Mouse (Mus musculus): Measurements from ENCODE around the gene Rtp2. TPM values are rescaled to one million over a fixed set of nuclear protein-coding genes. Genes with fewer than 3 reads are reported as not detected.
"Not testable (repeated sequence)": the region's sequence is repeated elsewhere in the genome, so short reads cannot be mapped to it uniquely, and the experiment has no call there.

Gene Rtp2
- polyA plus RNA-seq, 1 experiment from 2014 or later = 5.9 TPM

DNA sequence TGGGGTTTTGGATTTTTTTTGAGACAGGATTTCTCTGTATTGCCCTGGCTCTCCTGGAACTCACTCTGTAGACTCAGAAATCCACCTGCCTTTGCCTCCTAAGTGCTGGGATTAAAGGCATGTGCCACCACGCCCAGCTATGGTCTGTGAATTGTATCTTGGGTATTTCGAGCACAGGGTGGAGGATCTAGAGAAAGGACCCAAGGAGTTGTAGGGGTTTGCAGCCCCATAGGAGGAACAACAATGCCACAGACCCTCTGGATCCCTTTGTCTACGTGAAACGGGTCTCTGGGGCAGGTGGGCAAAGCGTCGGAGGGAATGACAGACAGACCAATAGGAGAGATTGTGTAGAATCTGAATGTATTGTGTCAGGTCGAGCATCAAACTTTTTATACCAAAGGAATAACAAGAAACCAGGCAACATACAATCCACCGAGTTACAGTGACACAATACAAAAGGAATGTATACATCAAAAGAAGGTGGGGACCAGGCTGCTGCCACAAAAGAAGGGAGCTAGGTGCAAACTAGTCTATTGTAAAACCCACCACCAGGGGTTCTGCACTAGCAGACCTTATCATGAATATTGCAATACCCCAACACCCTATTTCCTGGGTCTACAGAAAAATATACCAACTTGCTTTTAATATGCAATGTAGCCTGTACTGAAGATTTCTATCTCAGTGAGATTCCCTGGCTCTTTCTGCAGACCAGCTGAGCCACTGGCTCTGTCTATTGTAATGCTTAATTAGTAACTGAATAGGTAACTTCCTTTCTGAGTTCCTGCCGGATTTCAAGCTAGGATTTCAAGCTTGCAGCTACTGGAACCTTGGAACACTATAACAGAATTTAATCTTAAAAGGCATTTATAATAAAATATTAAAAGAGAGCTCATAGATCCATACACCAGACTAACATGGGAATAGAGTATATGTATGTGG lies 23.8 kb downstream of the Rtp2 start:
- not testable (repeated sequence) for H3K9me3 ChIP-seq (replicated peaks); H3K27me3 ChIP-seq

DNA sequence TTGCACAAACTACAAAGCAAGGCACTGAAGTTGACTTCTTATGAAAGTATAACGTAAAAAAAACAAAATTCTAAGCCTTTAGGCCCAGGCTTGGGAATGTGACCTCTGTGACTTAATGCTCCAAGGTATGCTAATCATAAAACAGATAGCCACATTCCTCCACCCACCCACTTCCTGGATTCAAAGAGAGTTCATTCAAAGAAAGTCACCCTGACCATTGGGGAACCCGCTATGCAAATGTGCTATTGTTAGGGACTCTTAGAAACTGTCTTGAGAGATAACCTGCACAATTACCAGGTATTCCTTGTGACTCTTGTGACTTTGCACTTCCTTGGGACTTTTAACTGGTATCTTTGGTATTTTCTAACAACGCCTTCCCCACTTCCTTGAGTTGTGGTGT lies 25.6 kb downstream of the Rtp2 start:
- H3K4me1 ChIP-seq; H3K27me3 ChIP-seq; H3K9ac ChIP-seq; H3K27ac ChIP-seq (replicated peaks); H3K36me3 ChIP-seq; ATAC-seq (ENCODE audit: insufficient number of reproducible peaks, low FRiP score, low TSS enrichment, low read depth); H3K4me2 ChIP-seq (replicated peaks); H3K9me3 ChIP-seq (replicated peaks); H3K4me3 ChIP-seq (replicated peaks): not testable (repeated sequence)
- WGBS = 90% methylated on average over 3 of the region's 3 CpGs

More for the DNA sequence above, 23.8 kb downstream of the Rtp2 start:
- H3K27ac ChIP-seq (replicated peaks); ATAC-seq (ENCODE audit: insufficient number of reproducible peaks, low FRiP score, low TSS enrichment, low read depth); H3K4me3 ChIP-seq (replicated peaks); H3K36me3 ChIP-seq; H3K9ac ChIP-seq; H3K4me1 ChIP-seq; H3K4me2 ChIP-seq (replicated peaks): not testable (repeated sequence)
- 76% methylated on average over 9 of the region's 9 CpGs for WGBS

DNA sequence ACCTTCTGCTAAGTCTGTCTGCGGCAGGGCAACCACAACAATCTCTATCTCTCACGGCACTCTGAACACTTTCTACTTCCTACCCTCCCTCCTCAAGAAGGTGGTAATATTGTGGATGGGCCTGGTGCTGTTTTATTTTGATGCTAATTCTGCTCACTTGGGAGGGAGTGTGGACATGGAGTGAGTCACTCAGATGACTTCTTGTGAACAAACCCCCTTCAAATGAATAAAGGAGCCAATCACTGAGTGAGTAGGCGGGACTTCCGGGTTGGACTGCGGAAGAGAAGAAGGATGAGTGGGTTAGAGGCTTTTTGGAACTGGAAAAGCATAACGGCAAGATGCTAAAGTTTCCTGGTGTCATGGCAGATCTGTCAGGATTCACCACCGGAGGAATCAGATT lies 30.8 kb downstream of the Rtp2 start:
- no peak overlapping the region for H3K4me3 ChIP-seq (replicated peaks)
- no peaks in the 10 kb centered on the region for H3K9me3 ChIP-seq (replicated peaks)
- H3K4me2 ChIP-seq (replicated peaks) = no peak overlapping the region
- H3K4me1 ChIP-seq = peaks cover 15% of the 10 kb centered on the region
- peaks cover 12% of the 10 kb centered on the region for H3K27me3 ChIP-seq
- 81% methylated on average over 7 of the region's 7 CpGs for WGBS
- no peak overlapping the region for H3K9ac ChIP-seq
- no peaks in the 10 kb centered on the region for H3K36me3 ChIP-seq
- no peak overlapping the region for H3K27ac ChIP-seq (replicated peaks)
- no peak for ATAC-seq (ENCODE audit: insufficient number of reproducible peaks, low FRiP score, low TSS enrichment, low read depth)

DNA sequence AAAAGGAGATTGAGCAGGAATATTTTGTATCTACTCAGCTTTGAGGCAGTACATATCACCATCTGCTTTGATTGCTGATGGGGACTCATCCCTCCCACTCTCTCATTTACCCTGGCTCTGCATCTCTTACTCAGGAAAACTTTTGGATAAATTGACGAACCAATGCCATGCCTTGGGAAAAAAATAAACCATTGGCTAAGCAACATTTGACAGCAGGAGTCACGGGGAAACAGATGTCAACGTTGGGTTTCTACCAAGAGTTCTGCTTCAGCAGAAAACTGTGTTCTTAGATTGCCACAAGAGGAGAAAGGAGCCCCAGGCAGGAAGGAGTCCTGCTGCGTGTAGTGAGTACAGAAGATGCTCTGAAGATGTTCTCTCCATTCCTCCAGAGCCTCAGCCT lies 32.1 kb downstream of the Rtp2 start:
- 64% methylated on average over 4 of the region's 4 CpGs for WGBS
- H3K9ac ChIP-seq = no peak overlapping the region
- no peak overlapping the region for H3K27ac ChIP-seq (replicated peaks)
- no peak overlapping the region for H3K4me3 ChIP-seq (replicated peaks)
- H3K36me3 ChIP-seq = no peaks in the 10 kb centered on the region
- H3K4me2 ChIP-seq (replicated peaks) = no peak overlapping the region
- H3K27me3 ChIP-seq = peaks cover 12% of the 10 kb centered on the region
- H3K9me3 ChIP-seq (replicated peaks) = no peaks in the 10 kb centered on the region
- no peak for ATAC-seq (ENCODE audit: insufficient number of reproducible peaks, low FRiP score, low TSS enrichment, low read depth)
- H3K4me1 ChIP-seq = peaks cover 15% of the 10 kb centered on the region

DNA sequence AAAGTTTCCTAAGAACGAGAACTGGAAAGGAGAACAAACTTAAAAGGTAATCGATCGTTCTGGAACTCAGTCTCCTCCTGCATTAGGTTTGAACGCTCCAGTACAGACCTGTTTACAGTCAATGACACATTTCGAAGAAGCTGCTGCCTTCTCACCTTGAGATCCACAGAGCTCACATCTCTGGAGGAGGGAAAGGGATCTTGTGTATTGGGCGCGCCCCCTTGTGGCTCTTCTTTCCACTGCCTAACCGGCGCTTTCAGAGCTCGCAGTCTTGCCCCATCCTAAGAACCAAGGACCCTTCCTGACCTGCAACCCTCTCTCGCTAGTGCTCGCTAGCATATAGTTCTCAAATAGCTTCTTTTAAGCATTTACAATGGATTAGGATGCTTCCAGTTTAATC lies 33.4 kb downstream of the Rtp2 start:
- Histone ChIP-seq H3K27ac (replicated peaks) (no peak overlapping the region), H3K27me3 (peaks cover 12% of the 10 kb centered on the region), H3K9ac (no peak overlapping the region), H3K4me3 (replicated peaks) (peak overlapping the region; percentile 19), H3K36me3 (no peaks in the 10 kb centered on the region), H3K4me2 (replicated peaks) (peak overlapping the region; percentile 47), H3K4me1 (peaks cover 15% of the 10 kb centered on the region), H3K9me3 (replicated peaks) (no peaks in the 10 kb centered on the region)
- peak; percentile 77 for ATAC-seq (ENCODE audit: insufficient number of reproducible peaks, low FRiP score, low TSS enrichment, low read depth)
- WGBS = 5% methylated on average over 12 of the region's 12 CpGs

DNA sequence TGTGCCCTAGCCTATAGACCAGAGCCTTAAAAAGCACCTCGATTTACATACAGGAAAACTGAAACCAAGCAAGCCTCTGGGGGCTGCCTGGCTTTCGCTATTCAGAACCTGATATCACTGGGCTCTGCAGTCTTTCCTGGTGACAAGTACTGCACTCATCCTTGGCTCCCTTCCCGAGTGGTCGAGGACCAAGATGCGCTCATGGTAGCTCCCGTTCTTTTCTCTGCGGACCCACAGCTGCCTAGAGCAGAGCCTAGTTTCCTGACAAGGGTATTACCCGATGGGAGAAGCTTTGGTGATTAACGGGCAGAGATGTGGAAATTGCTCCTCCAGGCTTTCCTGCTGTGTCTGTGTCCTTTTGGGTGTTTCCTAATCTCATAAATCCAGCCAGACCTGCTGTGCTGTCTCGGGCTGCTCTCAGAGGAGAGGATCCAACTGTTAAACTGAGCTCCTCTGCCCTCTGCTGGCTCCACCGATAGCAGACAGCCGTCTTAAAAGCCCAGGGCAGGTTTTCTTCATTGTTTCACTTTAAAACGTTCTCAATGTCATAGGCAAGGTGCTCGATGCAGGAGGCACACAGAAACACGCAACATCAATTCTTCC lies 34.1 kb downstream of the Rtp2 start:
- no peak overlapping the region for H3K9ac ChIP-seq
- peak overlapping the region; percentile 19 for H3K4me3 ChIP-seq (replicated peaks)
- 11% methylated on average over 15 of the region's 15 CpGs for WGBS
- H3K36me3 ChIP-seq = no peaks in the 10 kb centered on the region
- ATAC-seq (ENCODE audit: insufficient number of reproducible peaks, low FRiP score, low TSS enrichment, low read depth) = peak; percentile 57; the same call in 1 of the 2 replicates
- H3K4me1 ChIP-seq = peaks cover 15% of the 10 kb centered on the region
- H3K4me2 ChIP-seq (replicated peaks) = peak overlapping the region; percentile 47
- H3K27ac ChIP-seq (replicated peaks) = no peak overlapping the region
- no peaks in the 10 kb centered on the region for H3K9me3 ChIP-seq (replicated peaks)
- peaks cover 16% of the 10 kb centered on the region for H3K27me3 ChIP-seq

DNA sequence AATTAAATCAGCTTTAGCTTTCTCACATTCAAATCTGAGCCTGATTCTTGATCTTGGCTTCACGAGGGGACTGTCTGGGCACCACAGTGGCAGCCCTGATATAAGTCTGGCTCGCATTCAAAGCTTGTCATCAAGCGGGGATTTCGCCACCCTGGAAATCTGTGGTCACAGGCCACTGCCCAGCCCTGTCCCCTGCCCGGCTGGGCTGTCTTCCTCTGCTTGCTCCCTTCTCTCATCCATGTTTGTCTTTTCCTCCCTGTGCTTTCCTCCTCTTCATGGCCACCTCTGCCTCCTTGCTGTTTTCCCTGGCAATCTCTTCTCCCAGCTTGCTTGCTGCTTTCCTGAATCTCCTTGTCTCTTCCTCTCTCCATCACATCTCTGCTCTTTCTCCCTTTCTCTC lies 34.7 kb downstream of the Rtp2 start:
- H3K36me3 ChIP-seq = no peaks in the 10 kb centered on the region
- no peak overlapping the region for H3K4me3 ChIP-seq (replicated peaks)
- no peak overlapping the region for H3K27ac ChIP-seq (replicated peaks)
- no peak overlapping the region for H3K9ac ChIP-seq
- no peaks in the 10 kb centered on the region for H3K9me3 ChIP-seq (replicated peaks)
- no peak for ATAC-seq (ENCODE audit: insufficient number of reproducible peaks, low FRiP score, low TSS enrichment, low read depth)
- H3K27me3 ChIP-seq = peaks cover 22% of the 10 kb centered on the region
- H3K4me1 ChIP-seq = peaks cover 15% of the 10 kb centered on the region
- 57% methylated on average over 5 of the region's 5 CpGs for WGBS
- peak overlapping the region; percentile 47; the same call in 1 of the 2 replicates for H3K4me2 ChIP-seq (replicated peaks)

DNA sequence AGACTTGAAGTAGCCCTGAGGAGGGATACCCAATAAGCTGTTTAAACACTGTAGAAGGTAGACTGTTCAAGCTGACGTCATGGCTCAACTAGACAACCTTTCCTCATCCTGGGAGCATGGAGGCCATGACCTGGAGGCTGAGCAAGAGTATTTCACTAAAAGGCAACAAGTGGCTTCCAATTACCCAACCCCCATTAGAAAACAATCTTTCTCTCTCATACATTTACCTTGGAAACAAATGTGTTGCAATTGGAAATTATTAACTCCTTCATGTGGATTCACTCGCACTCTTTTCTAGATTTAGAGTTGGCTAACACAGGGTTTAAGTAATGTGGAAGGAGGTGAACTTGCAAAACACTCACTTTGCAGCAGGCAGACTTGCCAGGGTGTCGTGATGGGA lies 37.1 kb downstream of the Rtp2 start:
- Histone ChIP-seq H3K27ac (replicated peaks) (no peak overlapping the region), H3K4me3 (replicated peaks) (no peak overlapping the region), H3K4me2 (replicated peaks) (no peak overlapping the region), H3K9me3 (replicated peaks) (no peaks in the 10 kb centered on the region), H3K4me1 (peaks cover 15% of the 10 kb centered on the region), H3K27me3 (peaks cover 45% of the 10 kb centered on the region), H3K36me3 (no peaks in the 10 kb centered on the region), H3K9ac (no peak overlapping the region)
- no peak for ATAC-seq (ENCODE audit: insufficient number of reproducible peaks, low FRiP score, low TSS enrichment, low read depth)
- WGBS = 79% methylated on average over 3 of the region's 3 CpGs

DNA sequence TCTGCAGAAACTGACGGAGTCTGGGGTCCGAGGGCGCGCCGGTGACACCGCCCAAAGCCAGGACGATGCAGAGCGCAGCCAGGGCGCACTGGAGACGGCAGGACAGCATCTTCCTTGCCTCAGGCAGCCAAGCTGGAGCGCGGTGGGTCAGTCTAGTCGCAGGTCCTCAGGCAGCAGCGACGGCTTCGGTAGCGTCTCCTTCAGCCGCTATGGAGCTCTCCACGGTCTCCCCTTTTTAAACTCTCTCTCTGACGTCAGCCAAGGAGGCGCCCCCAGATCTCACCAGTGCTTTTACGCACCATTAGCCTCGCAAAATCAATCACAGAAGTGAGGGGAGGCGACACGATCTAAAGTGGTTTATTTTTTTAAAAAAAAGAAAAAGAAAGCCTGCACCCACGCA lies 41.6 kb downstream of the Rtp2 start, which contains the start of gene Sst:
Gene Sst (minus strand): TSS at position 323 of the 400 bp plus-strand sequence.
- Histone ChIP-seq H3K27ac (replicated peaks) (no peak within 1 kb of the TSS), H3K4me1 (no peaks in the 10 kb centered on the region), H3K27me3 (peaks cover 49% of the 10 kb centered on the region), H3K36me3 (no peaks in the 10 kb centered on the region), H3K4me2 (replicated peaks) (no peak within 1 kb of the TSS), H3K4me3 (replicated peaks) (no peak within 1 kb of the TSS), H3K9me3 (replicated peaks) (no peaks in the 10 kb centered on the region), H3K9ac (no peak within 1 kb of the TSS)
- WGBS = 6% methylated on average over 26 of the region's 26 CpGs
- no peak for ATAC-seq (ENCODE audit: insufficient number of reproducible peaks, low FRiP score, low TSS enrichment, low read depth)

DNA sequence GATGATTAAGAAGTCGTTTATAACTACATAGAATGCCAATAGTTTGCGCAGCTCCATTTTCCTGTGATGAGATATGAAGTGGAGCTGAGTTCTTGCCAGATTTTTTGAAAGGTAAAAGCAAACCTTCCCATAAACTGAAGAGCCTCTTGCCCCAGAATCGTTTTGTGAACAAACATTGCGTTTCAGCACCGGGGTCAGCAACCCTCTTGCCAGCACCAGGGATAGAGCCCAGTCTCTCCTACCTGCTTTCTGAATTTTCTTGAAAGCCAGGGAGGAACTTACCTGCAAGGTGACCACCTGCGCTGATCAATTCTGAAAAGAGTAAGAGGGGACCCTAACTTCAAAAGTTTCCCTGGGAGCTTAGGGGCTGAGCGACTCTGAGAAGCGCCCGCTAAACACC lies 42.0 kb downstream of the Rtp2 start:
- ATAC-seq (ENCODE audit: insufficient number of reproducible peaks, low FRiP score, low TSS enrichment, low read depth) = no peak
- no peaks in the 10 kb centered on the region for H3K9me3 ChIP-seq (replicated peaks)
- H3K36me3 ChIP-seq = no peaks in the 10 kb centered on the region
- H3K4me2 ChIP-seq (replicated peaks) = no peak overlapping the region
- H3K27me3 ChIP-seq = peaks cover 49% of the 10 kb centered on the region
- H3K4me3 ChIP-seq (replicated peaks) = no peak overlapping the region
- WGBS = 5% methylated on average over 9 of the region's 9 CpGs
- no peaks in the 10 kb centered on the region for H3K4me1 ChIP-seq
- H3K27ac ChIP-seq (replicated peaks) = no peak overlapping the region
- H3K9ac ChIP-seq = no peak overlapping the region

DNA sequence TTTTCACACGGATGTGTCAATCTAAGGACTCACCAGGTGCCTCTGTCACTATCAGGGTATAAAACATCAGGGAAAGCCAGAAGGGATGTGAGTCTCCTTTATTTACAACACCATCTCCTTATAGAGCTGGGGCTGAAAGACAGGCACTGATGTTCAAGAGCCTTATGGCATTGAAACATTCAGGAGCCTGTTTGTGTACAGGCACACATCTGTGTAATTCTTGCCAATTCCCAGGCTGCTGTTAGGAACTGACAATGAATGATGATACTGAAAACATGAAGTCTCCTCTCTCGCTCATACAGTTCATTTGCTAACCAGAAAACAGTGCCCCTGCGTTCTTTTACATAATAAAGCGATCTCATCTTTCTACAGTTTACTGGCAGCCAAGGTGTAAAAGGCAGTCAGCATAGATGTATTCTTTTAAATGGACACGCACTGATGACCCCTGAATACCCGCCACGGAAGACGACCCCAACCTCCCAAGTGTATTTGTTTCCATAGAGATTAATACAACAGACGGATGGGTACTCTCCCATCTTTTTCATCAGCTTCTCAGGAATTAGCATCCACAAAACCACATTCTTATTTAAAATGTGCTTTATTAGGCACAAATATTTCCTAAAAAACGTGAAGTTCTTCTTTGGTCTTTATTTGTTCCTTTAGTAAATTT lies 44.1 kb downstream of the Rtp2 start:
- Histone ChIP-seq H3K27me3 (peaks cover 44% of the 10 kb centered on the region), H3K9me3 (replicated peaks) (no peaks in the 10 kb centered on the region), H3K27ac (replicated peaks) (no peak overlapping the region), H3K9ac (no peak overlapping the region), H3K36me3 (no peaks in the 10 kb centered on the region), H3K4me3 (replicated peaks) (no peak overlapping the region), H3K4me1 (0 out of 2 replicates have a peak, but pooled peaks cover 6% of the 10 kb centered on the region), H3K4me2 (replicated peaks) (no peak overlapping the region)
- no peak for ATAC-seq (ENCODE audit: insufficient number of reproducible peaks, low FRiP score, low TSS enrichment, low read depth)
- 75% methylated on average over 10 of the region's 10 CpGs for WGBS

All from embryonic facial prominence, embryonic 15.5 days (tissue).